Mouse (Mus musculus): ENCODE measurements around the gene Coq3. TPM values are rescaled to one million over a fixed set of nuclear protein-coding genes. Genes with fewer than 3 reads are reported as not detected.

Gene Coq3
- total RNA-seq, 2 experiments from 2014 or later: 14.3 to 16.7 TPM

DNA sequence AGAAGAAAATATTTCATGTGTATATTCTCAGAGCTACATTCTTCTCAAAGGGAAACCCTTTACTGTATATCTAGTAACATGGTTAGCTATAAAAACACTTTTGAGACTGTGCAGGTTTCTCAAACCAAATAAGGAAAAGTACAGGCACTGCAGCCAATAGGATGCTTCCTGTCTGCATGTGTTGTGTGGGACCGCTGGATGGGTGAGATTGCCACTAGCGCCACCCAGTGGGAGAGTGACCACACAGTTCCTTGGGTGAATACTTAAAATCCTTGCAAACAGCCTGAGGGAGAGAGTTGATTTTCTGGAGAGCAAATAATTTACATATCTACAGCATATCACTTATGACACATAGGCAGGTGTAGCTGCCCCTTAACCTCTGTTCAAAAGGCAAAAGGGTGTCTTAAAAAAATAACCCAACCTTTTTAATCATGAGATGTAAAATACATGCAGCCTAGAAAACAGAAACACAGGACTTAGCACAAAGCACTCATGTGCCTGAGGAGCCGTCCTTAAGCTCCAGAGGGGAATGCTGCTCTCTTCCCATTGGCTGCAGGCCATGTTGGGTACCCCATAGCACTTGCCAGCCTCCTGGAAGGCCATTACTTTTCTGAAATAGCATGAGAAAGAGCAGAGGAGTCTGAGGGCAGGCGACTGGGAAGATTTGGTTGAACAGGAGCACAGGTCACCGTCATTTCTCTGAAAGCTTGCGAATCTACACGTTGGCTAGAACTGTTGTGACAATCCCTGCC, 78.3 kb downstream of the Coq3 start:
- peak; percentile 58 for DNase-seq
- intact Hi-C loops (cut with DNase I; ENCODE audit: low total_unique reads): loop anchor here (10.0 kb wide), 1 partner anchor 113 kb away; the partner anchor contains the start of gene Pnisr

Other genes with a start within 250 kb of the Coq3 start
- gene Prdm13, start 193.7 kb upstream of the Coq3 start, total RNA-seq (2021): not detected
- gene Ccnc, start 152.0 kb upstream of the Coq3 start, total RNA-seq (2021): 10 to 100 TPM in 1 of 2 experiments, 1 to 10 TPM in 1; 8.8 to 12.2 TPM
- gene Usp45, start 112.5 kb upstream of the Coq3 start, total RNA-seq (2021): 10 to 100 TPM; 12.2 to 13.4 TPM
- gene Tstd3, start 112.5 kb upstream of the Coq3 start, total RNA-seq (2021): 10 to 100 TPM; 10.5 to 11.4 TPM
- gene Pnisr, start 32.1 kb upstream of the Coq3 start, total RNA-seq (2021): 10 to 100 TPM; 28.7 to 38.1 TPM
- gene Faxc, start 51.7 kb downstream of the Coq3 start, total RNA-seq (2021): 1 to 10 TPM; 1.6 to 1.9 TPM

All from gastrocnemius, postnatal 14 days (tissue).